Mouse (Mus musculus) layer of hippocampus, adult 8-10 months (tissue): ENCODE measurements at regions not wholly inside any gene's neighbourhood (a gene's known extent, or its start where the extent isn't known, plus 50 kb on each side); places are given as distances from the start of the nearest gene placed in this dataset.
"Not testable (repeated sequence)": the region's sequence is repeated elsewhere in the genome, so short reads cannot be mapped to it uniquely, and the experiment has no call there.

Experiments used
- DNase-seq, 2 experiments: peaks; one replicate each; pipeline ENCODE4 v3.0.0; 2022; ENCODE audit warnings: low spot score in 2 of 2

- no peak for DNase-seq
These were observed 144.8 kb upstream of the Ttc29 start for GRCm38 (mm10) chr8:78068087-78068910.

- DNase-seq: no peak
These were observed 139.3 kb upstream of the Ttc29 start for GRCm38 (mm10) chr8:78073821-78074220.

GRCm38 (mm10) chr8:78077122-78077521 is 136.0 kb upstream of the Ttc29 start:
- DNase-seq: no peak

GRCm38 (mm10) chr8:78081395-78081794 is 131.7 kb upstream of the Ttc29 start:
- DNase-seq: not testable (repeated sequence)

- DNase-seq: no peak
These were observed 130.1 kb upstream of the Ttc29 start for GRCm38 (mm10) chr8:78083012-78083411.

- no peak for DNase-seq
These were observed 126.7 kb upstream of the Ttc29 start for GRCm38 (mm10) chr8:78086361-78086760.

- no peak for DNase-seq
These were observed 122.5 kb upstream of the Ttc29 start for GRCm38 (mm10) chr8:78090382-78091122.

- no peak for DNase-seq
These were observed 116.7 kb upstream of the Ttc29 start for GRCm38 (mm10) chr8:78096383-78096782.

GRCm38 (mm10) chr8:78098191-78098745 is 114.8 kb upstream of the Ttc29 start:
- DNase-seq: no peak

- DNase-seq: no peak
These were observed 114.0 kb upstream of the Ttc29 start for GRCm38 (mm10) chr8:78099091-78099490.

- no peak for DNase-seq
These were observed 105.8 kb upstream of the Ttc29 start for GRCm38 (mm10) chr8:78107339-78107738.

- DNase-seq: no peak
These were observed 103.0 kb upstream of the Ttc29 start for GRCm38 (mm10) chr8:78110003-78110649.

GRCm38 (mm10) chr8:78113105-78113504 is 100.0 kb upstream of the Ttc29 start:
- DNase-seq: no peak

- no peak for DNase-seq
These were observed 98.6 kb upstream of the Ttc29 start for GRCm38 (mm10) chr8:78114512-78114911.

GRCm38 (mm10) chr8:78117191-78117590 is 95.9 kb upstream of the Ttc29 start:
- DNase-seq: no peak

GRCm38 (mm10) chr8:78118493-78118892 is 94.6 kb upstream of the Ttc29 start:
- DNase-seq: no peak

GRCm38 (mm10) chr8:78119682-78120081 is 93.4 kb upstream of the Ttc29 start:
- DNase-seq: peak; percentile 17 to 39

- no peak for DNase-seq
These were observed 88.8 kb upstream of the Ttc29 start for GRCm38 (mm10) chr8:78124248-78124647.

- no peak for DNase-seq
These were observed 85.2 kb upstream of the Ttc29 start for GRCm38 (mm10) chr8:78127852-78128251.

GRCm38 (mm10) chr8:78129061-78129460 is 84.0 kb upstream of the Ttc29 start:
- DNase-seq: no peak

GRCm38 (mm10) chr8:78139514-78139913 is 73.6 kb upstream of the Ttc29 start:
- not testable (repeated sequence) for DNase-seq

- DNase-seq: no peak
These were observed 65.9 kb upstream of the Ttc29 start for GRCm38 (mm10) chr8:78147170-78147569.
